Mouse (Mus musculus) heart, embryonic 14.5 days (tissue): ENCODE measurements around the gene Olfr1457. TPM values are rescaled to one million over a fixed set of nuclear protein-coding genes. Genes with fewer than 3 reads are reported as not detected.

Experiments
- ATAC-seq: fragments of 200-750 bp; cut with Nextera tagmentation; 2 replicates; pipeline ENCODE4 v1.8.0; 2017; ENCODE audit warnings: low read depth, moderate TSS enrichment; ENCODE audit not compliant: insufficient number of reproducible peaks, insufficient read depth, low FRiP score
- H3K27ac ChIP-seq, 2 experiments: fragments of 200-500 bp in 1 of 2; fragments of 300-500 bp in 1 of 2; sonication (generic) in 1 of 2; replicated peaks in 1 of 2; 2 replicates each; pipeline ENCODE4 v1.5.1; 2012 to 2014; ENCODE audit warnings: low read depth in 2 of 2, low read length in 2 of 2, control low read depth in 1 of 2, mild to moderate bottlenecking in 1 of 2, mixed read lengths in 1 of 2; ENCODE audit not compliant: control insufficient read depth in 1 of 2, insufficient read depth in 1 of 2
- H3K27me3 ChIP-seq: fragments of 300-500 bp; sonication (generic); 2 replicates; pipeline ENCODE4 v1.6.1; 2014; ENCODE audit warnings: mild to moderate bottlenecking, low read length, control low read depth; ENCODE audit not compliant: control insufficient read depth, insufficient read depth
- H3K36me3 ChIP-seq: fragments of 300-500 bp; sonication (generic); 2 replicates; pipeline ENCODE4 v1.6.1; 2014; ENCODE audit warnings: mild to moderate bottlenecking, control low read depth, low read length, mixed read lengths; ENCODE audit not compliant: control insufficient read depth, insufficient read depth
- H3K4me1 ChIP-seq, 2 experiments: fragments of 200-500 bp in 1 of 2; fragments of 300-500 bp in 1 of 2; sonication (generic) in 1 of 2; 2 replicates each; pipeline ENCODE4 v1.6.1; 2012 to 2014; ENCODE audit warnings: low read length in 2 of 2, control low read depth in 1 of 2, mixed read lengths in 1 of 2; ENCODE audit not compliant: control insufficient read depth in 2 of 2, insufficient read depth in 2 of 2
- H3K4me2 ChIP-seq: fragments of 300-500 bp; sonication (generic); 2 replicates; pipeline ENCODE4 v1.6.1; 2014; ENCODE audit warnings: mild to moderate bottlenecking, low read length
- H3K4me3 ChIP-seq, 2 experiments: fragments of 200-500 bp in 1 of 2; fragments of 300-500 bp in 1 of 2; sonication (generic) in 1 of 2; 2 replicates each; pipeline ENCODE4 v1.5.1; 2012 to 2014; ENCODE audit warnings: low read length in 2 of 2, mild to moderate bottlenecking in 2 of 2, control low read depth in 1 of 2, low read depth in 1 of 2, moderate library complexity in 1 of 2; ENCODE audit not compliant: control insufficient read depth in 1 of 2, insufficient read depth in 1 of 2
- H3K9ac ChIP-seq: fragments of 300-500 bp; sonication (generic); 2 replicates; pipeline ENCODE4 v1.6.1; 2014; ENCODE audit warnings: mild to moderate bottlenecking, low read length
- H3K9me3 ChIP-seq: fragments of 300-500 bp; sonication (generic); 2 replicates; pipeline ENCODE4 v1.6.1; 2016; ENCODE audit warnings: low read length, control low read depth; ENCODE audit not compliant: control insufficient read depth
- WGBS: fragments of 180-500 bp; shearing (Covaris S2); extraction: QIAGEN DNeasy Blood & Tissue Kit; methylation state at CpG from one replicate; pipeline ENCODE4 v1.1.7; 2014; 5-methylcytosine and 5-hydroxymethylcytosine counted together
- polyA plus RNA-seq: library from polyadenylated mRNA; unstranded; fragments of >200 nt; fragmentation: Nextera tagmentation; extraction: Ambion mirVana; gene quantifications from 2 replicates; pipeline ENCODE4 v1.2.1, GENCODE M21; 2014

Olfr1457 gene
- not detected in 2 replicates for polyA plus RNA-seq

- WGBS = 48% methylated on average over 2 of the region's 2 CpGs
- Histone ChIP-seq H3K4me2 (no peak within 1 kb of the TSS), H3K27me3 (no peaks in the 10 kb centered on the region), H3K4me1 (no peaks in the 10 kb centered on the region), H3K9me3 (peaks cover 7% of the 10 kb centered on the region; the same call in 1 of the 2 replicates), H3K4me3 (no peak within 1 kb of the TSS), H3K9ac (no peak within 1 kb of the TSS), H3K27ac (no peak within 1 kb of the TSS), H3K36me3 (no peaks in the 10 kb centered on the region)
- no peak for ATAC-seq
Measured at GRCm38 (mm10) chr19:13097791-13098190, at the start of gene Olfr1457. TSS of gene Olfr1457 (minus strand) at chr19:13097891.

GRCm38 (mm10) chr19:13106675-13107074, 9.0 kb upstream of the Olfr1457 start, which contains the start of gene Olfr1458:
TSS of gene Olfr1458 (minus strand) at chr19:13106775.
- no peak for ATAC-seq
- no peaks in the 10 kb centered on the region for H3K4me1 ChIP-seq
- no peaks in the 10 kb centered on the region for H3K36me3 ChIP-seq
- H3K9me3 ChIP-seq = peaks cover 8% of the 10 kb centered on the region; the same call in 1 of the 2 replicates
- no peak within 1 kb of the TSS for H3K4me2 ChIP-seq
- H3K27me3 ChIP-seq = no peaks in the 10 kb centered on the region
- no peak within 1 kb of the TSS for H3K4me3 ChIP-seq
- whole genome bisulfite sequencing = 63% methylated on average over 3 of the region's 3 CpGs
- H3K27ac ChIP-seq = no peak within 1 kb of the TSS
- no peak within 1 kb of the TSS for H3K9ac ChIP-seq

- H3K4me3 ChIP-seq = no peak overlapping the region
- no peak overlapping the region for H3K9ac ChIP-seq
- no peak overlapping the region for H3K4me2 ChIP-seq
- no peaks in the 10 kb centered on the region for H3K27me3 ChIP-seq
- 73% methylated on average over 1 of the region's 1 CpGs for WGBS
- no peak overlapping the region for H3K27ac ChIP-seq
- H3K36me3 ChIP-seq = no peaks in the 10 kb centered on the region
- H3K9me3 ChIP-seq = peaks cover 7% of the 10 kb centered on the region
- H3K4me1 ChIP-seq = no peaks in the 10 kb centered on the region
- ATAC-seq = no peak
Measured at GRCm38 (mm10) chr19:13093908-13094307, 3.8 kb downstream of the Olfr1457 start.

- WGBS = 54% methylated on average over 2 of the region's 2 CpGs
- Histone ChIP-seq H3K27me3 (no peaks in the 10 kb centered on the region), H3K9me3 (peaks cover 7% of the 10 kb centered on the region; the same call in 1 of the 2 replicates), H3K4me3 (no peak within 1 kb of the TSS), H3K27ac (no peak within 1 kb of the TSS), H3K36me3 (no peaks in the 10 kb centered on the region), H3K4me2 (no peak within 1 kb of the TSS), H3K9ac (no peak within 1 kb of the TSS), H3K4me1 (no peaks in the 10 kb centered on the region)
- ATAC-seq = no peak
Measured at GRCm38 (mm10) chr19:13060310-13060709, 37.4 kb downstream of the Olfr1457 start, which contains the start of gene Olfr1454. TSS of gene Olfr1454 (plus strand) at chr19:13060610.

Other genes starting within 250 kb of the Olfr1457 start
- gene Olfr1444, start 240.6 kb downstream of the Olfr1457 start, polyA plus RNA-seq = not detected in 2 replicates
- not detected in 2 replicates for gene Olfr1445, start 214.0 kb downstream of the Olfr1457 start, polyA plus RNA-seq
- not detected in 2 replicates for gene Olfr1446, start 204.4 kb downstream of the Olfr1457 start, polyA plus RNA-seq
- gene Olfr1447, start 194.1 kb downstream of the Olfr1457 start, polyA plus RNA-seq = not detected in 2 replicates
- gene Olfr1448, start 173.5 kb downstream of the Olfr1457 start, polyA plus RNA-seq = not detected in 2 replicates
- gene Olfr1449, start 167.1 kb downstream of the Olfr1457 start, polyA plus RNA-seq = not detected in 2 replicates
- gene Olfr1450, start 147.6 kb downstream of the Olfr1457 start, polyA plus RNA-seq = not detected in 2 replicates
- gene Olfr1451, start 102.9 kb downstream of the Olfr1457 start, polyA plus RNA-seq = not detected in 2 replicates
- gene Olfr1453, start 69.6 kb downstream of the Olfr1457 start, polyA plus RNA-seq = not detected in 2 replicates
- gene Olfr1454, start 37.3 kb downstream of the Olfr1457 start, polyA plus RNA-seq = not detected in 2 replicates
- not detected in 2 replicates for gene Olfr1458, start 8.9 kb upstream of the Olfr1457 start, polyA plus RNA-seq
- gene Olfr1459, start 51.7 kb upstream of the Olfr1457 start, polyA plus RNA-seq = not detected in 2 replicates
- not detected in 2 replicates for gene Olfr1461, start 65.1 kb upstream of the Olfr1457 start, polyA plus RNA-seq
- not detected in 2 replicates for gene Olfr1462, start 87.8 kb upstream of the Olfr1457 start, polyA plus RNA-seq
- gene Olfr1463, start 133.4 kb upstream of the Olfr1457 start, polyA plus RNA-seq = not detected in 2 replicates
- gene Olfr1465, start 217.7 kb upstream of the Olfr1457 start, polyA plus RNA-seq = not detected in 2 replicates
- gene Olfr1466, start 241.0 kb upstream of the Olfr1457 start, polyA plus RNA-seq = not detected in 2 replicates